Mouse (Mus musculus): Measurements from ENCODE around the gene Gm17545.

DNA sequence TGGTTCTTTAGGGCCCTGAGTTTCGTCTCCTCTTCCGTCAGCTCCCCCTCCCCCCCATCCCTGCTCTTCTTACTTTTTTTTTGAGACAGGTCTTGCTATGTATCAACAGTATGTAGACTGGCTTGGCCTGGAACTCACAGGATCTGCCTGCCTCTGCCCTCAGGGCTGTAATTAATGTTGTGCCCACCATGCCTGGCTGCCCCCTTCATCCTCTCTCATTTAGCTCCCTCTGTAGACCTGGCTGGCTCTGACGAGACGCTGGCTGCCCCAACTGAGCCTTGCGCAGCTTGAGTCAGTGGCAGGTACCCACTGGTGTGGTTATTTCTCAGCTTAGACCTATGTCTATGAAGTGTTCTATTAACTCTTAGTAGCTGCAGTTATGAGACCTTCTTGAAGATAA, 49.5 kb downstream of the Gm17545 start:
- TF ChIP-seq EP300 (optimal IDR thresholded peaks at IDR 0.05) (no peak), CTCF (IDR thresholded peaks at IDR 0.05; ENCODE audit: low read depth) (no peak)
